Mouse (Mus musculus) kidney, embryonic 15.5 days (tissue): ENCODE results near the gene Gsdmc3. TPM values are rescaled to one million over a fixed set of nuclear protein-coding genes. Genes with fewer than 3 reads are reported as not detected.
A peak's percentile ranks its signal among the peaks of the same experiment; 100 is the strongest.
"Not testable (repeated sequence)": the region's sequence is repeated elsewhere in the genome, so short reads cannot be mapped to it uniquely, and the experiment has no call there.

Source experiments
- ATAC-seq: fragments of 200-750 bp; cut with Nextera tagmentation; replicated peaks from 2 replicates; pipeline ENCODE4 v1.8.0; 2017; ENCODE audit warnings: moderate TSS enrichment; ENCODE audit not compliant: low FRiP score
- H3K27ac ChIP-seq: fragments of 300-500 bp; sonication (generic); 2 replicates; pipeline ENCODE4 v1.5.1; 2015; ENCODE audit warnings: mild to moderate bottlenecking, inconsistent platforms
- H3K27me3 ChIP-seq: fragments of 300-500 bp; sonication (generic); 2 replicates; pipeline ENCODE4 v1.6.1; 2015; ENCODE audit warnings: inconsistent platforms
- H3K36me3 ChIP-seq: fragments of 300-500 bp; sonication (generic); 2 replicates; pipeline ENCODE4 v1.6.1; 2015; ENCODE audit warnings: inconsistent platforms
- H3K4me1 ChIP-seq: fragments of 300-500 bp; sonication (generic); 2 replicates; pipeline ENCODE4 v1.6.1; 2015; ENCODE audit warnings: inconsistent platforms
- H3K4me2 ChIP-seq: fragments of 300-500 bp; sonication (generic); 2 replicates; pipeline ENCODE4 v1.6.1; 2015; ENCODE audit warnings: moderate library complexity, mild to moderate bottlenecking, inconsistent platforms
- H3K4me3 ChIP-seq: fragments of 300-500 bp; sonication (generic); replicated peaks from 2 replicates; pipeline ENCODE4 v1.5.1; 2015; ENCODE audit warnings: mild to moderate bottlenecking, inconsistent platforms
- H3K9ac ChIP-seq: fragments of 300-500 bp; sonication (generic); 2 replicates; pipeline ENCODE4 v1.6.1; 2015; ENCODE audit warnings: mild to moderate bottlenecking, inconsistent platforms
- H3K9me3 ChIP-seq: fragments of 300-500 bp; sonication (generic); replicated peaks from 2 replicates; pipeline ENCODE4 v1.6.1; 2016; ENCODE audit warnings: inconsistent platforms
- WGBS: fragments of 180-500 bp; shearing (Covaris S2); methylation state at CpG from one replicate; pipeline ENCODE4 v1.1.7; 2015; ENCODE audit warnings: mixed read lengths; 5-methylcytosine and 5-hydroxymethylcytosine counted together
- polyA plus RNA-seq: library from polyadenylated mRNA; unstranded; fragments of >200 nt; fragmentation: Nextera tagmentation; extraction: Ambion mirVana; gene quantifications from 2 replicates; pipeline ENCODE4 v1.2.1, GENCODE M21; 2015

Gsdmc3 gene
- 2.6 and 6.6 TPM in 2 replicates for polyA plus RNA-seq

- H3K36me3 ChIP-seq, H3K27me3 ChIP-seq, H3K9me3 ChIP-seq, H3K9ac ChIP-seq, H3K4me3 ChIP-seq, H3K27ac ChIP-seq, H3K4me2 ChIP-seq, H3K4me1 ChIP-seq, ATAC-seq: not testable (repeated sequence)
- WGBS = 91% methylated on average over 1 of the region's 3 CpGs
Measured at GRCm38 (mm10) chr15:63878458-63878857, at the start of gene Gsdmc3. Gsdmc3 (minus strand) TSS chr15:63878558.

- no peak for ATAC-seq
- no peaks in the 10 kb centered on the region for H3K9me3 ChIP-seq
- H3K4me3 ChIP-seq = no peak overlapping the region
- H3K27me3 ChIP-seq = no peaks in the 10 kb centered on the region
- peaks cover 20% of the 10 kb centered on the region for H3K36me3 ChIP-seq
- 92% methylated on average over 3 of the region's 3 CpGs for WGBS
- H3K4me1 ChIP-seq = peaks cover 5% of the 10 kb centered on the region
- H3K4me2 ChIP-seq = no peak overlapping the region
- no peak overlapping the region for H3K27ac ChIP-seq
- H3K9ac ChIP-seq = no peak overlapping the region
Measured at GRCm38 (mm10) chr15:63926201-63926600, 47.8 kb upstream of the Gsdmc3 start.

GRCm38 (mm10) chr15:63924484-63924883, 46.1 kb upstream of the Gsdmc3 start:
- H3K27me3 ChIP-seq = no peaks in the 10 kb centered on the region
- no peak overlapping the region for H3K27ac ChIP-seq
- H3K36me3 ChIP-seq = peaks cover 9% of the 10 kb centered on the region
- H3K9ac ChIP-seq = no peak overlapping the region
- peak; percentile 43 for ATAC-seq
- H3K4me2 ChIP-seq = no peak overlapping the region
- H3K9me3 ChIP-seq = no peaks in the 10 kb centered on the region
- 91% methylated on average over 1 of the region's 1 CpGs for WGBS
- H3K4me3 ChIP-seq = no peak overlapping the region
- peaks cover 5% of the 10 kb centered on the region for H3K4me1 ChIP-seq

- not testable (repeated sequence) for ATAC-seq, H3K27me3 ChIP-seq, H3K27ac ChIP-seq, H3K9me3 ChIP-seq, H3K4me3 ChIP-seq, H3K9ac ChIP-seq, H3K4me2 ChIP-seq, H3K36me3 ChIP-seq, H3K4me1 ChIP-seq
- 6% methylated on average over 2 of the region's 5 CpGs for WGBS
Measured at GRCm38 (mm10) chr15:63921618-63922017, 43.3 kb upstream of the Gsdmc3 start.

GRCm38 (mm10) chr15:63919728-63920127, 41.4 kb upstream of the Gsdmc3 start:
- not testable (repeated sequence) for H3K9ac ChIP-seq, H3K4me1 ChIP-seq, H3K27ac ChIP-seq, H3K9me3 ChIP-seq, ATAC-seq, H3K36me3 ChIP-seq, H3K4me3 ChIP-seq, H3K27me3 ChIP-seq, H3K4me2 ChIP-seq
- WGBS = 71% methylated on average over 2 of the region's 2 CpGs

- not testable (repeated sequence) for ATAC-seq, H3K9ac ChIP-seq, H3K36me3 ChIP-seq, H3K4me3 ChIP-seq, H3K27me3 ChIP-seq, H3K9me3 ChIP-seq, H3K4me2 ChIP-seq, H3K4me1 ChIP-seq, H3K27ac ChIP-seq
- whole genome bisulfite sequencing = 87% methylated on average over 4 of the region's 4 CpGs
Measured at GRCm38 (mm10) chr15:63916584-63916983, 38.2 kb upstream of the Gsdmc3 start.

GRCm38 (mm10) chr15:63912197-63912596, 33.8 kb upstream of the Gsdmc3 start, which contains the start of gene Gsdmc4:
Gsdmc4 (minus strand) TSS chr15:63912297.
- H3K9ac ChIP-seq, H3K4me3 ChIP-seq, H3K4me2 ChIP-seq, H3K27me3 ChIP-seq, H3K36me3 ChIP-seq, H3K9me3 ChIP-seq, H3K4me1 ChIP-seq, H3K27ac ChIP-seq, ATAC-seq: not testable (repeated sequence)
- 94% methylated on average over 2 of the region's 2 CpGs for WGBS

DNA sequence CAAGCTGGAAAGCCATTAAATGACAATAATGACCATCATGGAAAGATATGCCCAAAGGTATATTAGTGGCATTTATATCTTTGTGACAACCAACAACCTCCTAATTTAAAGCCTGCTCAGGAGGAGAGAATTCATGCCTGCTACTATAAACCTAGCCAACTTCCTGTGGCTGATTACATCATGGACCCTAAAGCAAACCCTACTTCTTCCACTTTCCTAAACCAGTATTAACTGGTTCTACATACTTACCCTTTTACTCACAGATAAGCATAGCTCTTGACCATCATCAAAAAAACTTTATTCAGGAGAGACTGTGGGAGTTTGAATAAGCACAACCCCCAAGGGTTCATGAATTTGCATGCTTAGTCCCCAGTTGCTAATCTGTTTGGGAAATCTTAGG, 31.5 kb upstream of the Gsdmc3 start:
- not testable (repeated sequence) for H3K9ac ChIP-seq, H3K4me3 ChIP-seq, H3K36me3 ChIP-seq

GRCm38 (mm10) chr15:63895560-63896353, 17.4 kb upstream of the Gsdmc3 start:
- H3K27ac ChIP-seq = not testable (repeated sequence)

More for the DNA sequence above, 31.5 kb upstream of the Gsdmc3 start:
- H3K27me3 ChIP-seq, ATAC-seq, H3K4me2 ChIP-seq, H3K9me3 ChIP-seq, H3K4me1 ChIP-seq, H3K27ac ChIP-seq: not testable (repeated sequence)

GRCm38 (mm10) chr15:63888440-63888839, 10.1 kb upstream of the Gsdmc3 start:
- H3K27me3 ChIP-seq, H3K4me3 ChIP-seq, H3K4me1 ChIP-seq, H3K9me3 ChIP-seq, H3K36me3 ChIP-seq, H3K4me2 ChIP-seq, ATAC-seq, H3K27ac ChIP-seq, H3K9ac ChIP-seq: not testable (repeated sequence)
- 63% methylated on average over 5 of the region's 5 CpGs for WGBS

More at GRCm38 (mm10) chr15:63895560-63896353, 17.4 kb upstream of the Gsdmc3 start:
- not testable (repeated sequence) for H3K4me1 ChIP-seq, H3K36me3 ChIP-seq, H3K9me3 ChIP-seq, H3K27me3 ChIP-seq, ATAC-seq, H3K9ac ChIP-seq
- peak overlapping the region; percentile 35; the same call in 1 of the 2 replicates for H3K4me2 ChIP-seq
- 0 out of 2 replicates have a peak overlapping the region, but pooled peaks have one; percentile 10 for H3K4me3 ChIP-seq
- WGBS = 34% methylated on average over 9 of the region's 9 CpGs

GRCm38 (mm10) chr15:63887949-63888348, 9.6 kb upstream of the Gsdmc3 start:
- not testable (repeated sequence) for H3K27me3 ChIP-seq, H3K4me1 ChIP-seq, H3K27ac ChIP-seq, H3K9ac ChIP-seq, H3K9me3 ChIP-seq, ATAC-seq, H3K4me2 ChIP-seq, H3K36me3 ChIP-seq, H3K4me3 ChIP-seq
- WGBS = no CpG with 5 or more reads among the region's 5 CpGs

GRCm38 (mm10) chr15:63876160-63876559, 2.2 kb downstream of the Gsdmc3 start:
- not testable (repeated sequence) for H3K9ac ChIP-seq, H3K4me3 ChIP-seq, H3K36me3 ChIP-seq, H3K4me2 ChIP-seq, H3K4me1 ChIP-seq, H3K27ac ChIP-seq, H3K9me3 ChIP-seq, ATAC-seq, H3K27me3 ChIP-seq

- not testable (repeated sequence) for H3K27ac ChIP-seq, H3K27me3 ChIP-seq, H3K9ac ChIP-seq, H3K4me2 ChIP-seq, ATAC-seq, H3K4me1 ChIP-seq, H3K9me3 ChIP-seq, H3K36me3 ChIP-seq, H3K4me3 ChIP-seq
- 45% methylated on average over 5 of the region's 5 CpGs for WGBS
Measured at GRCm38 (mm10) chr15:63861965-63862364, 16.4 kb downstream of the Gsdmc3 start.
